Mouse (Mus musculus): ENCODE measurements at regions not wholly inside any gene's neighbourhood (a gene's known extent, or its start where the extent isn't known, plus 50 kb on each side); places are given as distances from the start of the nearest gene placed in this dataset.

GRCm38 (mm10) chr7:137765961-137766360, 328.5 kb downstream of the Glrx3 start:
- H3K9me3 ChIP-seq (ENCODE audit: control insufficient read depth, low read length), result peaks cover 2% of the 10 kb centered on the region; the same call in 1 of the 2 replicates
- H3K27me3 ChIP-seq (ENCODE audit: control insufficient read depth), result no peaks in the 10 kb centered on the region
- H3K4me3 ChIP-seq (replicated peaks), result no peak overlapping the region
- no peaks in the 10 kb centered on the region for H3K36me3 ChIP-seq (ENCODE audit: control insufficient read depth)
- no peaks in the 10 kb centered on the region for H3K4me1 ChIP-seq (ENCODE audit: control insufficient read depth)
- TF ChIP-seq GATA1 (IDR thresholded peaks at IDR 0.05; ENCODE audit: low read length), result no peak
- TF ChIP-seq TAL1 (IDR thresholded peaks at IDR 0.05; ENCODE audit: low read length), result no peak

- Histone ChIP-seq H3K4me1 (ENCODE audit: control insufficient read depth) (no peaks in the 10 kb centered on the region), H3K4me3 (replicated peaks) (no peak overlapping the region), H3K27me3 (ENCODE audit: control insufficient read depth) (no peaks in the 10 kb centered on the region), H3K9me3 (ENCODE audit: control insufficient read depth, low read length) (peaks cover 6% of the 10 kb centered on the region; the same call in 1 of the 2 replicates), H3K36me3 (ENCODE audit: control insufficient read depth) (no peaks in the 10 kb centered on the region)
- no peak for TF ChIP-seq GATA1 (IDR thresholded peaks at IDR 0.05; ENCODE audit: low read length)
- TF ChIP-seq TAL1 (IDR thresholded peaks at IDR 0.05; ENCODE audit: low read length), result no peak
Measured at GRCm38 (mm10) chr7:137766721-137767120, 329.3 kb downstream of the Glrx3 start.

- no peak overlapping the region for H3K4me3 ChIP-seq (replicated peaks)
- H3K4me1 ChIP-seq (ENCODE audit: control insufficient read depth), result no peaks in the 10 kb centered on the region
- H3K36me3 ChIP-seq (ENCODE audit: control insufficient read depth), result no peaks in the 10 kb centered on the region
- H3K27me3 ChIP-seq (ENCODE audit: control insufficient read depth), result no peaks in the 10 kb centered on the region
- TF ChIP-seq TAL1 (IDR thresholded peaks at IDR 0.05; ENCODE audit: low read length), result no peak
- no peak for TF ChIP-seq GATA1 (IDR thresholded peaks at IDR 0.05; ENCODE audit: low read length)
- H3K9me3 ChIP-seq (ENCODE audit: control insufficient read depth, low read length), result peaks cover 3% of the 10 kb centered on the region; the same call in 1 of the 2 replicates
Measured at GRCm38 (mm10) chr7:137773051-137773964, 335.9 kb downstream of the Glrx3 start.

GRCm38 (mm10) chr7:137773965-137774310, 336.5 kb downstream of the Glrx3 start:
- no peak overlapping the region for H3K4me3 ChIP-seq (replicated peaks)

GRCm38 (mm10) chr7:137783954-137784353, 346.5 kb downstream of the Glrx3 start:
- no peaks in the 10 kb centered on the region for H3K36me3 ChIP-seq (ENCODE audit: control insufficient read depth)
- TF ChIP-seq GATA1 (IDR thresholded peaks at IDR 0.05; ENCODE audit: low read length) (no peak), TAL1 (IDR thresholded peaks at IDR 0.05; ENCODE audit: low read length) (no peak)
- no peaks in the 10 kb centered on the region for H3K27me3 ChIP-seq (ENCODE audit: control insufficient read depth)
- H3K9me3 ChIP-seq (ENCODE audit: control insufficient read depth, low read length), result peaks cover 2% of the 10 kb centered on the region; the same call in 1 of the 2 replicates
- H3K4me1 ChIP-seq (ENCODE audit: control insufficient read depth), result no peaks in the 10 kb centered on the region
- no peak overlapping the region for H3K4me3 ChIP-seq (replicated peaks)

More at GRCm38 (mm10) chr7:137773965-137774310, 336.5 kb downstream of the Glrx3 start:
- no peaks in the 10 kb centered on the region for H3K4me1 ChIP-seq (ENCODE audit: control insufficient read depth)
- H3K36me3 ChIP-seq (ENCODE audit: control insufficient read depth), result no peaks in the 10 kb centered on the region
- peaks cover 3% of the 10 kb centered on the region; the same call in 1 of the 2 replicates for H3K9me3 ChIP-seq (ENCODE audit: control insufficient read depth, low read length)
- H3K27me3 ChIP-seq (ENCODE audit: control insufficient read depth), result no peaks in the 10 kb centered on the region
- TF ChIP-seq GATA1 (IDR thresholded peaks at IDR 0.05; ENCODE audit: low read length) (no peak), TAL1 (IDR thresholded peaks at IDR 0.05; ENCODE audit: low read length) (no peak)

GRCm38 (mm10) chr7:137805361-137805760, 367.9 kb downstream of the Glrx3 start:
- Histone ChIP-seq H3K36me3 (ENCODE audit: control insufficient read depth) (no peaks in the 10 kb centered on the region), H3K27me3 (ENCODE audit: control insufficient read depth) (no peaks in the 10 kb centered on the region), H3K4me1 (ENCODE audit: control insufficient read depth) (no peaks in the 10 kb centered on the region), H3K4me3 (replicated peaks) (no peak overlapping the region), H3K9me3 (ENCODE audit: control insufficient read depth, low read length) (peaks cover 3% of the 10 kb centered on the region)
- TF ChIP-seq GATA1 (IDR thresholded peaks at IDR 0.05; ENCODE audit: low read length), result no peak
- TF ChIP-seq TAL1 (IDR thresholded peaks at IDR 0.05; ENCODE audit: low read length), result no peak

GRCm38 (mm10) chr7:137812839-137813238, 375.4 kb downstream of the Glrx3 start:
- TF ChIP-seq TAL1 (IDR thresholded peaks at IDR 0.05; ENCODE audit: low read length) (no peak), GATA1 (IDR thresholded peaks at IDR 0.05; ENCODE audit: low read length) (no peak)

GRCm38 (mm10) chr7:137840520-137840919, 403.1 kb downstream of the Glrx3 start:
- TF ChIP-seq TAL1 (IDR thresholded peaks at IDR 0.05; ENCODE audit: low read length), result no peak
- no peak for TF ChIP-seq GATA1 (IDR thresholded peaks at IDR 0.05; ENCODE audit: low read length)

More at GRCm38 (mm10) chr7:137812839-137813238, 375.4 kb downstream of the Glrx3 start:
- no peaks in the 10 kb centered on the region for H3K4me1 ChIP-seq (ENCODE audit: control insufficient read depth)
- peaks cover 2% of the 10 kb centered on the region; the same call in 1 of the 2 replicates for H3K9me3 ChIP-seq (ENCODE audit: control insufficient read depth, low read length)
- H3K27me3 ChIP-seq (ENCODE audit: control insufficient read depth), result no peaks in the 10 kb centered on the region
- no peaks in the 10 kb centered on the region for H3K36me3 ChIP-seq (ENCODE audit: control insufficient read depth)
- H3K4me3 ChIP-seq (replicated peaks), result no peak overlapping the region

GRCm38 (mm10) chr7:137841044-137841443, 403.6 kb downstream of the Glrx3 start:
- Histone ChIP-seq H3K9me3 (ENCODE audit: control insufficient read depth, low read length) (peaks cover 2% of the 10 kb centered on the region; the same call in 1 of the 2 replicates), H3K27me3 (ENCODE audit: control insufficient read depth) (no peaks in the 10 kb centered on the region), H3K4me3 (replicated peaks) (no peak overlapping the region), H3K4me1 (ENCODE audit: control insufficient read depth) (no peaks in the 10 kb centered on the region), H3K36me3 (ENCODE audit: control insufficient read depth) (no peaks in the 10 kb centered on the region)
- TF ChIP-seq TAL1 (IDR thresholded peaks at IDR 0.05; ENCODE audit: low read length), result no peak
- no peak for TF ChIP-seq GATA1 (IDR thresholded peaks at IDR 0.05; ENCODE audit: low read length)

More at GRCm38 (mm10) chr7:137840520-137840919, 403.1 kb downstream of the Glrx3 start:
- H3K4me1 ChIP-seq (ENCODE audit: control insufficient read depth), result no peaks in the 10 kb centered on the region
- H3K9me3 ChIP-seq (ENCODE audit: control insufficient read depth, low read length), result peaks cover 2% of the 10 kb centered on the region; the same call in 1 of the 2 replicates
- H3K27me3 ChIP-seq (ENCODE audit: control insufficient read depth), result no peaks in the 10 kb centered on the region
- H3K4me3 ChIP-seq (replicated peaks), result no peak overlapping the region
- no peaks in the 10 kb centered on the region for H3K36me3 ChIP-seq (ENCODE audit: control insufficient read depth)
